Mouse (Mus musculus) testis, adult 2 months (tissue): Measurements from ENCODE around the gene Dapk2. TPM values are rescaled to one million over a fixed set of nuclear protein-coding genes. Genes with fewer than 3 reads are reported as not detected.

Experiments
- H3K27ac ChIP-seq: fragments of 200-500 bp; 2 replicates; pipeline ENCODE4 v1.5.1; 2012; ENCODE audit warnings: low read depth, low read length; ENCODE audit not compliant: control insufficient read depth, insufficient read depth
- H3K27me3 ChIP-seq: fragments of 200-500 bp; 2 replicates; pipeline ENCODE4 v1.6.1; 2012; ENCODE audit warnings: mild to moderate bottlenecking, low read length, moderate library complexity; ENCODE audit not compliant: control insufficient read depth, insufficient read depth
- H3K36me3 ChIP-seq: fragments of 200-500 bp; 2 replicates; pipeline ENCODE4 v1.6.1; 2012; ENCODE audit warnings: mild to moderate bottlenecking, low read length; ENCODE audit not compliant: control insufficient read depth, insufficient read depth
- H3K4me1 ChIP-seq: fragments of 200-500 bp; 2 replicates; pipeline ENCODE4 v1.6.1; 2012; ENCODE audit warnings: low read length; ENCODE audit not compliant: control insufficient read depth, insufficient read depth
- H3K4me3 ChIP-seq: fragments of 200-500 bp; 2 replicates; pipeline ENCODE4 v1.5.1; 2012; ENCODE audit warnings: low read depth, mild to moderate bottlenecking, low read length, moderate library complexity, mixed read lengths; ENCODE audit not compliant: control insufficient read depth
- CTCF ChIP-seq: fragments of 200-500 bp; IDR thresholded peaks from 2 replicates; pipeline ENCODE4 v1.5.1; 2012; ENCODE audit warnings: low read depth, mild to moderate bottlenecking, inconsistent platforms, low read length, moderate library complexity; ENCODE audit not compliant: control insufficient read depth, insufficient read depth, insufficient replicate concordance
- POLR2A ChIP-seq: fragments of 200-500 bp; IDR thresholded peaks from 2 replicates; pipeline ENCODE4 v1.6.1; 2012; ENCODE audit warnings: low read depth, mild to moderate bottlenecking, inconsistent platforms, low read length, moderate library complexity; ENCODE audit not compliant: control insufficient read depth
- polyA plus RNA-seq: library from polyadenylated mRNA; depleted of rRNA; stranded (reverse); fragments of >200 nt; gene quantifications from 2 replicates; pipeline ENCODE4 v1.2.3, GENCODE M21; 2012

Dapk2 gene
- polyA plus RNA-seq, 1 experiment = 0.67 TPM

- Histone ChIP-seq H3K4me1 (peaks cover 4% of the 10 kb centered on the region; the same call in 1 of the 2 replicates), H3K36me3 (no peaks in the 10 kb centered on the region; the same call in 1 of the 2 replicates), H3K27ac (no peak overlapping the region), H3K4me3 (no peak overlapping the region), H3K27me3 (no peaks in the 10 kb centered on the region)
- TF ChIP-seq POLR2A = no peak
These were observed 37.9 kb upstream of the Dapk2 start for GRCm38 (mm10) chr9:66120106-66120505.

DNA sequence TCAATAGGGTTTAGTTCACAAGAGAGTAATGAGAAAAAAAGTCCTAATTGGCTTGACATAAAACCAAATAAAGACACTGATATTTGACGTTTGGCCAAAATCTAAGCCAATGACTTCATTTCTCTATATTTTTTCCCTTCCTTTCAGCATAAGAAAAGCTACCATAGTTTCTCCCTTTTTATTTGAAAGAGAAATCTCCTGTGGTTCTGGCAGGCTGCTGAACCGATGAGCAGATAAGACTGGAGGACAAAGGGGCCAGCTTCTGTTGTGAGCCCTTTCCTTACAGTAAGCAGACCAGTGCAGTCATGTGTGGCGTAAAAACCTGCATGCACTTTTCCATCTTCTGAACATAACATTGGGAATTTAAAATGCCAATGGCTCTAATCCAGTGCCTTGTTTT is 37.1 kb upstream of the Dapk2 start:
- no peak overlapping the region for H3K27ac ChIP-seq
- TF ChIP-seq POLR2A = no peak
- no peak for TF ChIP-seq CTCF
- no peak overlapping the region for H3K4me3 ChIP-seq
- H3K36me3 ChIP-seq = no peaks in the 10 kb centered on the region; the same call in 1 of the 2 replicates
- no peaks in the 10 kb centered on the region for H3K27me3 ChIP-seq
- H3K4me1 ChIP-seq = peaks cover 10% of the 10 kb centered on the region

DNA sequence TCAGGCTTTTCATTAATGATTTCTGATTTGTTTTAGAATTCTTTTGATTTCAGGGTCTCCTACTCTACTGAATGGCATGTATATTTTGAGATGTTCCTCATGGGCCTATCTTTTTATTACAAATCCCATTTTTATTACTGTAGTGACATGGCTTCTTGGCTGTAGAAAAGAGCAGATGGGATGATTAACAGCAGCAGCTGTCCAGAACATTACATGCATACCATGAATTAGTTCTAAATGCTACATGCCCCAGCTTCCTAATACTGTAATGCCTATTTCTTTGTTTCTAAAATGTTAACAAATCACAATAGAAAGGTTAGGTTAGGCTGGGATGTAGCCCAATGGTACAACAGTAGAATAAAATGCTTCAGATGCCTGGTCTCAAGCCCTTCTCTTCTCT is 36.6 kb upstream of the Dapk2 start:
- H3K27ac ChIP-seq = no peak overlapping the region
- H3K27me3 ChIP-seq = no peaks in the 10 kb centered on the region
- no peak for TF ChIP-seq CTCF
- TF ChIP-seq POLR2A = no peak
- H3K4me1 ChIP-seq = peaks cover 10% of the 10 kb centered on the region
- H3K36me3 ChIP-seq = no peaks in the 10 kb centered on the region; the same call in 1 of the 2 replicates
- no peak overlapping the region for H3K4me3 ChIP-seq

DNA sequence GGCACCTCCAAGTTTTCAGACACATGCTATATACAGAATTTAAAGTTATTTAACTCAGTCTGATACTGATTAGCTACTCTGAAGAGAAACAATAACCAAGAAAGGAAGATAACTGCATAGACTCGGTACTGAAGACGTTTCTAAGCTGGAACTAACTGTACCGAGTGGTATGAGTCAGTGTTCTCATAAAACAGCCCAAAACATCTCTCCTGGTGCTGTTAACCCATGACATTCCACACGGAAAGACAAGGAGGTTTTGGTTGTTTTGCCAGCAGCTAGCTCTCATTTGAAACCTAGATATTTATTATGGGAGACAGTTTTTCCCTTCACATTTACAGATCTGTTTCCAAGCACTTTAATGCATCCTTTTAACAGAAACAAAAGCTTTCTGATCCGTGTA is 34.4 kb upstream of the Dapk2 start:
- H3K4me1 ChIP-seq = peaks cover 12% of the 10 kb centered on the region
- TF ChIP-seq POLR2A (no peak), CTCF (no peak)
- peak overlapping the region; percentile 99; the same call in 1 of the 2 replicates for H3K4me3 ChIP-seq
- no peaks in the 10 kb centered on the region for H3K36me3 ChIP-seq
- H3K27ac ChIP-seq = peak overlapping the region; percentile 93
- H3K27me3 ChIP-seq = no peaks in the 10 kb centered on the region

DNA sequence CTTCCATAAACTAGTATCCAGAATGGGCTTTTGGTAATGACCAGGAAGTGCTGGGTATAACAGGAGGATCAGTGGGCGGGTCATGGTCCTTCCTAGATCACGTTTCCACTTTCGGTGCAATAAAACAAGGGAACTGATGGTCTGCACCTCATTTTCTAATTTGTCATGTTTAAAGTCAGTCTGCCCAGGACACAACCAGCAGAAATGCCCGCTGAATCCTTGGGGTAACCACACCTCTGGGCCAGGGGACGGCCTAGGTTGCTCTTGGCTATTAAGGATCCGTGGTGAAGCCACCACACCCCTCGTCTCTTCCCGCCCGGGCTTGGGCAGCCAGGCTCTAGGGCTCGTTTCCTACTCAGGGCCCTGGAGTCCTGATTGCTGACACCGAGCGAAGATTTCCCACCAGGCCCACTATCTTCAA is 33.9 kb upstream of the Dapk2 start:
- no peaks in the 10 kb centered on the region for H3K36me3 ChIP-seq
- TF ChIP-seq CTCF (no peak), POLR2A (no peak)
- H3K27me3 ChIP-seq = no peaks in the 10 kb centered on the region
- H3K27ac ChIP-seq = peak overlapping the region; percentile 93
- H3K4me3 ChIP-seq = peak overlapping the region; percentile 99
- H3K4me1 ChIP-seq = peaks cover 12% of the 10 kb centered on the region

GRCm38 (mm10) chr9:66124681-66125542 is 33.1 kb upstream of the Dapk2 start:
- peak overlapping the region; percentile 99 for H3K4me3 ChIP-seq
- H3K27me3 ChIP-seq = no peaks in the 10 kb centered on the region
- H3K27ac ChIP-seq = peak overlapping the region; percentile 93
- H3K36me3 ChIP-seq = no peaks in the 10 kb centered on the region
- H3K4me1 ChIP-seq = peaks cover 12% of the 10 kb centered on the region
- TF ChIP-seq CTCF = no peak
- TF ChIP-seq POLR2A = peak; percentile 97

- Histone ChIP-seq H3K36me3 (no peaks in the 10 kb centered on the region), H3K4me3 (peak overlapping the region; percentile 99), H3K27me3 (no peaks in the 10 kb centered on the region), H3K4me1 (peaks cover 12% of the 10 kb centered on the region), H3K27ac (peak overlapping the region; percentile 85)
- TF ChIP-seq CTCF = no peak
- TF ChIP-seq POLR2A = no peak
These were observed 32.2 kb upstream of the Dapk2 start for GRCm38 (mm10) chr9:66125543-66126455.
